Mouse (Mus musculus): ENCODE data around the gene Gpatch1. TPM values are rescaled to one million over a fixed set of nuclear protein-coding genes. Genes with fewer than 3 reads are reported as not detected.

Gene Gpatch1
- 8.2 and 9.0 TPM in 2 replicates for polyA plus RNA-seq (2015; fragmentation: Nextera tagmentation; extraction: Ambion mirVana)

GRCm38 (mm10) chr7:35317729-35318609, at the start of gene Gpatch1:
Gene Gpatch1 (minus strand): TSS chr7:35318440.

GRCm38 (mm10) chr7:35333692-35334526, 15.7 kb upstream of the Gpatch1 start, which contains the start of gene Rhpn2:
Gene Rhpn2 (plus strand): TSS chr7:35334170.

Other genes with a start within 250 kb of the Gpatch1 start
- 1.6 and 4.1 TPM in 2 replicates for gene Cebpa, start 199.1 kb downstream of the Gpatch1 start, polyA plus RNA-seq (2015; fragmentation: Nextera tagmentation; extraction: Ambion mirVana)
- gene Slc7a10, start 132.1 kb downstream of the Gpatch1 start, polyA plus RNA-seq (2015; fragmentation: Nextera tagmentation; extraction: Ambion mirVana) = 3.2 and 4.0 TPM in 2 replicates
- gene Lrp3, start 102.9 kb downstream of the Gpatch1 start, polyA plus RNA-seq (2015; fragmentation: Nextera tagmentation; extraction: Ambion mirVana) = 3.0 and 3.2 TPM in 2 replicates
- gene Rhpn2, start 15.7 kb upstream of the Gpatch1 start, polyA plus RNA-seq (2015; fragmentation: Nextera tagmentation; extraction: Ambion mirVana) = 5.5 and 5.8 TPM in 2 replicates
- gene Faap24, start 78.4 kb upstream of the Gpatch1 start, polyA plus RNA-seq (2015; fragmentation: Nextera tagmentation; extraction: Ambion mirVana) = 7.8 and 8.3 TPM in 2 replicates
- 14.0 and 15.0 TPM in 2 replicates for gene Cep89, start 78.6 kb upstream of the Gpatch1 start, polyA plus RNA-seq (2015; fragmentation: Nextera tagmentation; extraction: Ambion mirVana)
- gene Slc7a9, start 130.4 kb upstream of the Gpatch1 start, polyA plus RNA-seq (2015; fragmentation: Nextera tagmentation; extraction: Ambion mirVana) = 0.10 TPM in 1 of 2 replicates, not detected in the other
- gene Tdrd12, start 219.3 kb upstream of the Gpatch1 start, polyA plus RNA-seq (2015; fragmentation: Nextera tagmentation; extraction: Ambion mirVana) = 0.04 and 0.10 TPM in 2 replicates
- 40.2 and 40.9 TPM in 2 replicates for gene Nudt19, start 237.9 kb upstream of the Gpatch1 start, polyA plus RNA-seq (2015; fragmentation: Nextera tagmentation; extraction: Ambion mirVana)